Mouse (Mus musculus) left cerebral cortex, adult 2 months (tissue): Measurements from ENCODE around the gene 5730596B20Rik. TPM values are rescaled to one million over a fixed set of nuclear protein-coding genes. Genes with fewer than 3 reads are reported as not detected.

Experiments
- DNase-seq, 2 experiments: peaks; one replicate each; pipeline ENCODE4 v3.0.0; 2021 to 2022; ENCODE audit warnings: low spot score in 2 of 2, mixed read lengths in 1 of 2; ENCODE audit errors: extremely low spot score in 1 of 2
- H3K27ac ChIP-seq: fragments of 200-600 bp; 2 replicates; pipeline ENCODE4 v1.8.1; 2022
- H3K4me3 ChIP-seq: fragments of 200-600 bp; 2 replicates; pipeline ENCODE4 v1.8.1; 2022
- CTCF ChIP-seq: fragments of 200-600 bp; IDR thresholded peaks from 2 replicates; pipeline ENCODE4 v1.8.1; 2022; ENCODE audit warnings: antibody characterized with exemption, mild to moderate bottlenecking, moderate library complexity
- intact Hi-C: fragments of 180-260 bp; cut with DNase I; formaldehyde crosslinking; loops from one replicate; pipeline ENCODE4 v1.15.1; 2025
- total RNA-seq, 2 experiments: library from RNA; stranded (reverse); gene quantifications; 2 replicates each; pipeline ENCODE4 v1.2.3; 2021

5730596B20Rik gene
- total RNA-seq, 2 experiments from 2014 or later, result not detected

GRCm38 (mm10) chr6:52157466-52158275 is 19.6 kb upstream of the 5730596B20Rik start:
- DNase-seq, result no peak
- TF ChIP-seq CTCF, result no peak
- no peak overlapping the region for H3K4me3 ChIP-seq
- no peak overlapping the region for H3K27ac ChIP-seq
- intact Hi-C loops, result loop anchor here (5.0 kb wide), 1 partner anchor 145 kb away; the partner anchor contains the start of gene Skap2

- intact Hi-C loops, result loop anchor here (5.0 kb wide), 1 partner anchor 146 kb away; the partner anchor contains the start of gene Skap2
- no peak for TF ChIP-seq CTCF
- peak within 1 kb of the TSS; percentile 28; the same call in 1 of the 2 replicates for H3K4me3 ChIP-seq
- no peak for DNase-seq
- H3K27ac ChIP-seq, result no peak within 1 kb of the TSS
Measured at GRCm38 (mm10) chr6:52158276-52159051, 18.8 kb upstream of the 5730596B20Rik start, which contains the start of gene Hoxa1. Gene Hoxa1, minus strand, starts transcription at chr6:52158317.

- intact Hi-C loops, result loop anchor here (5.0 kb wide), 1 partner anchor 147 kb away; the partner anchor contains the start of gene Skap2
- H3K4me3 ChIP-seq, result no peak overlapping the region
- DNase-seq, result no peak
- TF ChIP-seq CTCF, result no peak
- H3K27ac ChIP-seq, result no peak overlapping the region
Measured at GRCm38 (mm10) chr6:52159164-52159761, 18.0 kb upstream of the 5730596B20Rik start.

GRCm38 (mm10) chr6:52159979-52160378 is 17.3 kb upstream of the 5730596B20Rik start:
- TF ChIP-seq CTCF, result no peak
- no peak overlapping the region for H3K4me3 ChIP-seq
- H3K27ac ChIP-seq, result no peak overlapping the region
- no peak for DNase-seq
- intact Hi-C loops, result loop anchor here (5.0 kb wide), 2 partner anchors 148 to 152 kb away; partner anchors contain the start of genes Evx1 and Skap2

- Histone ChIP-seq H3K27ac (no peak overlapping the region), H3K4me3 (no peak overlapping the region)
- intact Hi-C loops, result loop anchor here (5.0 kb wide), 1 partner anchor 152 kb away; the partner anchor contains the start of gene Evx1
- no peak for TF ChIP-seq CTCF
- no peak for DNase-seq
Measured at GRCm38 (mm10) chr6:52160511-52161335, 16.6 kb upstream of the 5730596B20Rik start.

DNA sequence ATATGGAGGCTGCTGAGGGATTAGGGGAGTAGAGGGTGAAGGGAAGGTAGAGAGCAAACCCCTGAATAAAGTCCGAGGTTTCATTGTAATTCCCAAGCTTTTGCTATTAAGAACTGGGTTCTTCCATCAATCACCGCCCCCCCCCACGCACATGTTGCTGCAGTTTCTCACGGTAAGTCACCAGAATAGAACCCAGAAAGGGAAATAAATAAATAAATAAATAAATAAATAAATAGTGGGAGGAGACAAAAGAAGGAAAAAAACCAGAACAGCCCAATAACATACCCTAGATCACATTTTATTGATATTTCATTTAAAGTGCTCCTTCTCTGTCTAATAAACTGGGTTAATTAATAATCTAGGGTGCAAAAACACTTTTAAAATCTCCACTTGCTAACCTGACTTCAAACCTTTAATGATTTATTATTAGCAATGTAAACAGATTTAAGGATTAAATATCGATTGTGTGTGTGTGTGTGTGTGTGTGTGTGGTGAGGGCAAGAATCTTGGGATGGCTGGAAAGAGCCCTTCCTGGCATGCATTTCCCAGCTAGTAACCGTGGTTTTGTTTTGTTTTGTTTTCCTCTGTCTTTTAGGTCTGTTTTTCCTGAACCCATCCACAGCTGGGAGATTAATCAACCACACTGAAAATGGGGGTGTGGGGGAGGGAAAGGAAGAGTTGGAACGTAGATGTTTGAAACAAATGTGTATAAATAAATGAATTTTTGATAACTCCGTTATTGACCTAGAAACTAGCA is 15.8 kb upstream of the 5730596B20Rik start:
- Histone ChIP-seq H3K27ac (no peak overlapping the region), H3K4me3 (no peak overlapping the region)
- DNase-seq, result no peak
- intact Hi-C loops, result loop anchor here (5.0 kb wide), 1 partner anchor 151 kb away; the partner anchor contains the start of gene Evx1
- TF ChIP-seq CTCF, result no peak

GRCm38 (mm10) chr6:52162093-52162380 is 15.3 kb upstream of the 5730596B20Rik start:
- intact Hi-C loops, result loop anchor here (5.0 kb wide), 1 partner anchor 150 kb away; the partner anchor contains the start of gene Evx1
- Histone ChIP-seq H3K27ac (no peak overlapping the region), H3K4me3 (no peak overlapping the region)
- DNase-seq, result no peak
- TF ChIP-seq CTCF, result no peak

DNA sequence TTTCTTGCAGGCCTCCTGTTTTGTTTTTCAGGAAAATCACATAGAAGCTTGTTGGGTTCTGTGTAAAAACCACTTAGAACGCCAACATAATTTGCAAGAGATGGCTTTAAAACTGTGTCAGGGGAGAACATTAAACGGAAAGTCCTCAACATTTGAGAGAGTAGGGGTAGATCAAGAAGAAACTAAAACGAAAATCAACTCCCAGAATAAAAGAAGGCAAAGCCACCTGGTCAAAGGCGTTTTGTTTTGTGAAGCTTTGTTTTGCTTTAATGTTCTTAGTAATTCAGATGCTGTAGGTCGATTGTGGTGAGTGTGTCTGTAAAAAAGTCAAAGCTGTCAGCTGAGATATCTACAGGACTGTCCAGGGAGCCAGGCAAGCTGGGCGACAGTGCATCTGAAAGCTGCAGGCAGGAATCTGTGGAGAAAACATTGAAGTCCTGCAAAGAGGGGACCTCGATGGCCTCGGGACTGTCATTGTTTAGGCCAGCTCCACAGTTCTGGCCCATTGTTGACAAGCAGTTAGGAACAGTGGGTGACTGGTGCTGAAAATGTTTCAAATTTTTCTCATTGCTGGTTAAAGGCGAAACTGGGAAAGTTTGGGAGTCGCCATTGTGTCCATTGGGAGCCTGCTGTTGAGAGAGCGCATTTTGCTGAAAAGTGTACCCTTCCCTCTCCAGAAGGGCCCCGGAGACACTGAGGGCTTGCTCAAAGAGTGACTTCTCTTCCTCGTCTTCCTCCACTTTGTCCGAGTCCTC is 14.5 kb upstream of the 5730596B20Rik start:
- H3K4me3 ChIP-seq, result no peak overlapping the region
- no peak for TF ChIP-seq CTCF
- no peak overlapping the region for H3K27ac ChIP-seq
- DNase-seq, result no peak
- intact Hi-C loops, result loop anchor here (5.0 kb wide), 1 partner anchor 150 kb away; the partner anchor contains the start of gene Evx1

DNA sequence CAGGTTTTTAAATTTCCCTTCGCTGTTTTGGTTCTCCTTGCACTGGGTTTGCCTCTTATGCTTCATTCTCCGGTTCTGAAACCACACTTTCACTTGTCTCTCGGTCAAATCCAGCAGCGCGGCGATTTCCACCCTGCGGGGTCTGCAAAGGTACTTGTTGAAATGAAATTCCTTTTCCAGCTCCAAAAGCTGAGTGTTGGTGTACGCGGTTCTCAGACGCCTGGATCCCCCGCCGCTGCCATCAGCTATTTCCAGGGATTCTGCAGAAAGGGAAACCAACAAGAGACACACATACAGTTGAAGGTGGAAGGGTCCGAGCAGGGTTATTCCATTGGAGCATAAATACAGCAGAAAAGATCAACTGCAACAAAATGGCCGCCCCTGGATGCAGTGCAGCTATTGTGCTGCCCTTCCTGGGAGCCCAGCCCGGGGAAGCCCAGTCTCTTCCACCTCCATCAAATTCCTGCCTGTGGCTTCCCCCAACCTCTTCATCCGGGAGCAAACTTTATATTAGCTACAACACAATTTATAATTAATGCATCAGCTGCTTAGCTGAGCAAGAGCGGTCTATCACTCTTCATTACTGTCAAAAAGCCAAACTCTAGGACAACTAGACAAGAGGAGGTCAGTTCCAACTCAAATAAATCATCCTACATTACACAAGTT is 13.8 kb upstream of the 5730596B20Rik start:
- intact Hi-C loops, result loop anchor here (5.0 kb wide), 1 partner anchor 149 kb away; the partner anchor contains the start of gene Evx1
- TF ChIP-seq CTCF, result no peak
- H3K27ac ChIP-seq, result no peak overlapping the region
- no peak overlapping the region for H3K4me3 ChIP-seq
- no peak for DNase-seq
